ENCODE assay signal across 9 mouse cellular contexts in genomic region chr10:18545309-18545708, GRCm38 (mm10). TPM values are rescaled to one million over a fixed set of nuclear protein-coding genes. Genes with fewer than 3 reads are reported as not detected.
DNase-seq lines count a peak whose midpoint lies in the region; ATAC-seq and TF ChIP-seq lines count a peak whose summit lies in the region.
"Had no signal": no experiment of that assay in that cellular context is flagged by ENCODE, and none has a peak within 500 bp of the region (broad histone marks: within the 10 kb centered on the region; RNA-seq: fewer than 3 reads in every experiment).

No protein-coding gene starts in this region.

- TF ChIP-seq CTCF in bone marrow macrophage, adult 2 months (IDR thresholded peaks at IDR 0.05; ENCODE audit: low read depth, low read length): no peak

- no peak overlapping the region for H3K27ac ChIP-seq in heart, embryonic 13.5 days (replicated peaks)
- H3K27ac ChIP-seq in bone marrow macrophage, adult 2 months (ENCODE audit: insufficient read depth, low read depth, low read length): no peak overlapping the region
- no peak overlapping the region for H3K27ac ChIP-seq in hindbrain, embryonic 13.5 days
- no peak overlapping the region for H3K27ac ChIP-seq in midbrain, embryonic 15.5 days

- peaks cover 9% of the 10 kb centered on the region; the same call in 1 of the 2 replicates for H3K27me3 ChIP-seq in heart, embryonic 13.5 days (replicated peaks)
- 0 out of 2 replicates have a peak, but pooled peaks cover 3% of the 10 kb centered on the region for H3K27me3 ChIP-seq in hindbrain, embryonic 13.5 days
- H3K27me3 ChIP-seq in midbrain, embryonic 15.5 days (replicated peaks): no peaks in the 10 kb centered on the region

- ATAC-seq in heart, embryonic 13.5 days (ENCODE audit: extremely low read depth, insufficient number of reproducible peaks, low FRiP score, low TSS enrichment): no peak
- ATAC-seq in hindbrain, embryonic 13.5 days (ENCODE audit: low FRiP score): peak; percentile 4; the same call in 1 of the 2 replicates
- ATAC-seq in midbrain, embryonic 15.5 days (replicated peaks): peak; percentile 12; the same call in 1 of the 2 replicates

- H3K9me3 ChIP-seq in heart, embryonic 13.5 days: no peaks in the 10 kb centered on the region
- H3K9me3 ChIP-seq in hindbrain, embryonic 13.5 days: no peaks in the 10 kb centered on the region
- H3K9me3 ChIP-seq in midbrain, embryonic 15.5 days: no peaks in the 10 kb centered on the region

- H3K9ac ChIP-seq in heart, embryonic 13.5 days: peak overlapping the region; percentile 88
- H3K9ac ChIP-seq in hindbrain, embryonic 13.5 days: peak overlapping the region; percentile 82
- peak overlapping the region; percentile 68 for H3K9ac ChIP-seq in midbrain, embryonic 15.5 days

- DNase-seq in heart, adult 8-10 months (ENCODE audit: low spot score): no peak
- DNase-seq in spleen, postnatal 4 days (ENCODE audit: low spot score in 2 of 2): no peak
- no peak for DNase-seq in right cerebral cortex, adult 18-20 months
- DNase-seq in T-cell, adult 2 months (ENCODE audit: low spot score): no peak

- H3K4me3 ChIP-seq in heart, embryonic 13.5 days: peak overlapping the region; percentile 78
- peak overlapping the region; percentile 93 for H3K4me3 ChIP-seq in bone marrow macrophage, adult 2 months (ENCODE audit: insufficient read depth, low read length)
- peak overlapping the region; percentile 60 for H3K4me3 ChIP-seq in hindbrain, embryonic 13.5 days
- H3K4me3 ChIP-seq in midbrain, embryonic 15.5 days: peak overlapping the region; percentile 69

- peaks cover 21% of the 10 kb centered on the region for H3K4me1 ChIP-seq in heart, embryonic 13.5 days
- peaks cover 7% of the 10 kb centered on the region for H3K4me1 ChIP-seq in bone marrow macrophage, adult 2 months (ENCODE audit: control insufficient read depth, insufficient read depth, low read length)
- peaks cover 15% of the 10 kb centered on the region for H3K4me1 ChIP-seq in hindbrain, embryonic 13.5 days (replicated peaks)
- H3K4me1 ChIP-seq in midbrain, embryonic 15.5 days: peaks cover 10% of the 10 kb centered on the region; the same call in 1 of the 2 replicates

- peaks cover 3% of the 10 kb centered on the region; the same call in 1 of the 2 replicates for H3K36me3 ChIP-seq in heart, embryonic 13.5 days
- no peaks in the 10 kb centered on the region for H3K36me3 ChIP-seq in hindbrain, embryonic 13.5 days
- H3K36me3 ChIP-seq in midbrain, embryonic 15.5 days (replicated peaks): no peaks in the 10 kb centered on the region

- WGBS in heart, embryonic 13.5 days: 7% methylated on average over 13 of the region's 13 CpGs
- 9% methylated on average over 10 of the region's 13 CpGs for WGBS in hindbrain, embryonic 13.5 days
- 13% methylated on average over 13 of the region's 13 CpGs for WGBS in midbrain, embryonic 15.5 days

- TF ChIP-seq POLR2A in bone marrow macrophage, adult 2 months (IDR thresholded peaks at IDR 0.05; ENCODE audit: borderline replicate concordance, low read depth, low read length): no peak

- H3K4me2 ChIP-seq in heart, embryonic 13.5 days: peak overlapping the region; percentile 87
- peak overlapping the region; percentile 81 for H3K4me2 ChIP-seq in hindbrain, embryonic 13.5 days
- H3K4me2 ChIP-seq in midbrain, embryonic 15.5 days: peak overlapping the region; percentile 96

RNA-seq across cellular contexts. Expression of gene Hebp2, which starts 0.6 kb away (rescaled TPM):
- 13.5 and 16.2 TPM in 2 replicates for polyA plus RNA-seq in heart, embryonic 13.5 days (2015; fragmentation: Nextera tagmentation; extraction: Ambion mirVana)
- under 1 TPM; 0.41 to 0.84 (median 0.72) TPM for total RNA-seq in heart, adult 8-10 months (2022)
- 0.44 TPM in 1 of 2 replicates, not detected in the other for polyA plus RNA-seq in bone marrow macrophage, adult 2 months (2012; ENCODE audit: insufficient read depth, insufficient read length, missing spikeins)
- polyA plus RNA-seq in hindbrain, embryonic 13.5 days (2015; fragmentation: Nextera tagmentation; extraction: Ambion mirVana): 12.3 and 12.8 TPM in 2 replicates
- polyA plus RNA-seq in midbrain, embryonic 15.5 days (2015; fragmentation: Nextera tagmentation; extraction: Ambion mirVana): 8.3 and 9.1 TPM in 2 replicates
- total RNA-seq: MEL had no signal
